Mouse (Mus musculus): ENCODE measurements around the gene Smad1.

Smad1 gene

DNA sequence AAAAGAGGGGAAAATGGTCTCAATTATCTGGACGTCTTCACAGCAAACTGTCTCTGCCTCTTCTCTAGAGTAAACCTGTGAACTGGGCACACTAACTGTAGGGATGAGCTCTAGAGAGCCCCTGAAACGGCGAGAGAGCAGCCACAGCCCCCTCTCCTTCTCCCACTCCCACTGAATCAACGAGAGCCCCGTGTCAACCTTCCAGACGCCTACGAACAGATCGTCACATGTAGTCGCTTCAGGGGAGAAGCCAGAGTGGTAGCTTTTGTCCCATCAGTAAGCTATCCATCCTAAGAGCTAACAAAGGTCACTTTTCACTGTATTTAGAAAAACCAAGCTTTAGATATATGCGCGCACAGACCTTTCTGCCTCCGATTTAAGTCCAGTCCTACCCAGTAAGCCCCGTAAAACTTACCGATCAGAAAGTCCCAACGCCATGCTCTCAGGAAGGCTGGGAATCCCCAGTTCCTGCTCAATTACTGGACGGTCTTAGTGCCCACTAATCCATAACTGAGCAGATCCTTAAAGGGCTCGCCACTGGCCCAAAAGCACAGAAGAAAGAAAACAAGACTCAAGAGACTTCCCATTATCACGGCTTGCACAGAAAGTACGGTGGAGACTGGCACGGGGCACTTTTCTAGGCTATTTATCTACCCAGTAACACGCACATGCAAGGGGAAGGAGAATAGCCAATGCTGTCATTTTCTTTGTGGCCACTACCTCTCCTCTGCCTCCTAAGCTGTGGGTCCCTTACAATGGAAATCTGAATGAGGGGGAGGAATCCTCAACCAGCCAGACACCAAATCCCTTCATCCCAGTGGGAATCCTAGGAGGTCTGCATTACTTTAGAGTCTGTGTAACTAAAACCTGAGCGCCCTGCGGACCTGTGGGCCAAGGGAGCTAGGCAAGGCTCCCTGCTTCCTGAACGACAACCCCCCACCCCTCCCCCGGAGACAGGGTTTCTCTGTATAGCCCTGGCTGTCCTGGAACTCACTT is 14.7 kb downstream of the Smad1 start:
- DNase-seq (ENCODE audit: extremely low read depth, insufficient read length, low spot score): no peak

DNA sequence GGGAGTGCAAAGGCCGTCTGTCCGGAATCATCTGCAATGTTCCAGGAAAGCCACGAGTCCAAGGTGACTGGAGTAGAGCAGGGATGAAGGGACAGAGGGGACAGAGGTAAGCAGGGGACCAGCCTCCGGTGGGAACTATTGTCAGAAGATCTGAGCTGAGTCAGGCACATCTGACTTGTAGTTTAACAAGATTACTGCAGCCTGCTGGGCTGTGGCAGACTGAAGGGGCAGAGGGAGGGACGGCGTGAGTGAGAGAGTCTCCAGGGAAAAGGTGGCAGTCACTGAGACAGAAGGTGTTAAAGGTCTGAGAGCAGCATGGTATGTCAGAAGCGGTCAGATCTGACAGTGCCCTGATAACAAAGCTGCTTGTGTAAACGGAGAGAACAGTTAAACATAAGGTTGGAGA is 16.5 kb downstream of the Smad1 start:
- DNase-seq (ENCODE audit: extremely low read depth, insufficient read length, low spot score): no peak

DNA sequence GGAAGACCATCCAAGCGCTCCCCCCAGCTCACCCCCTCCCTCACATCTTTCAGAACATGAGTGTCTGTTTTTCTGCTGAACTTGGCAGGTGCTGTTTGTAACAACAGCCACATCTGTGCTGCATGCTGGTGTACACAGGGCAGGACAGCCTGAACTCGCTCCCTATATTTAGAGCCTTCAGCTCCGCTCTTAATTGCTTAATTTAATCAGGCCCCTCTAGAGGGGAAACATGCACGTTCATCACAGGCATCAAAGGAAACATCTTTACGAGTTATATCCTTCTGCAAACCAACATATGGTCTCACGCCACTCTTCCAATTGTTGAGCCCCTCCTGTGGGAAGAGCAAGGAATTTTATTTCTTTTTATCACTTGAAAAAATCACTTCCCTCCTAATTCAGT is 17.5 kb downstream of the Smad1 start:
- DNase-seq (ENCODE audit: extremely low read depth, insufficient read length, low spot score): no peak

DNA sequence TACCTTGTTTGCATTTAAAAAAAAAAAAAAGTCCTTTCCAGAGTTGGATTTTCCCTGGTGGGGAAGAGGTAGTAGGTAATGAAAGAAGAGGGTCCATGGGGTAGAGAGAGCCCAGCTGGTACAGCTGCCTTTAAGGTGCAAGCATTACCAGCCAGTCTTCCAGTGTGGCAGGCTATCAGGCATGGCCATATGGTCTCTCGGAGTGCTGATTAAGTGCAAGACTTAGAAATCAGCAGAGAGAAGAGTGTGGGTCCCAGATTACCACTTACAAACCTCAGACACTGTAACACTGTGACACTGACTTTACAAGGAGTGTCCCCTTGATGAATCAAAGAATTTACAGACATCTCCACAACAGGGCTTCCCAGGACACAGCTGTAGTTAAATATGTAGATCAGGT is 18.9 kb downstream of the Smad1 start:
- DNase-seq (ENCODE audit: extremely low read depth, insufficient read length, low spot score): no peak

DNA sequence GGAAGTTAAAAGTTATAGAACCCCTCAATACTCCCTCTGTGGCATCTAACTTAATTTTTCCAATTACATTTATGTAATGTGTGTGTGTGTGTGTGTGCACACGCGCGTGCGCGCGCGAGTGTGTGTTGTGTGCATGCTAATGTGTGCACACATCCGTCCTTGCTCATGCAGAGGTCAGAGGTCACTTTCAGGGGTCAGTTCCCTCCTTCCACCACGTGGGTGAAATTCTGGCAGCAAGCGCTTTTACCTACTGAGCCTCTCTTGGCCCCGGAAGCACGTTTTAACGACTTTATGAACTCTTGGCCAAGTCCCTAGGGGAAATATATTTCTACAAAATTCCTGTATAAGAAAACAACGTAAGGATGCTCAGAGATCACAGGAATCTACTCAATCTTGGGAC is 19.3 kb downstream of the Smad1 start:
- DNase-seq (ENCODE audit: extremely low read depth, insufficient read length, low spot score): no peak

DNA sequence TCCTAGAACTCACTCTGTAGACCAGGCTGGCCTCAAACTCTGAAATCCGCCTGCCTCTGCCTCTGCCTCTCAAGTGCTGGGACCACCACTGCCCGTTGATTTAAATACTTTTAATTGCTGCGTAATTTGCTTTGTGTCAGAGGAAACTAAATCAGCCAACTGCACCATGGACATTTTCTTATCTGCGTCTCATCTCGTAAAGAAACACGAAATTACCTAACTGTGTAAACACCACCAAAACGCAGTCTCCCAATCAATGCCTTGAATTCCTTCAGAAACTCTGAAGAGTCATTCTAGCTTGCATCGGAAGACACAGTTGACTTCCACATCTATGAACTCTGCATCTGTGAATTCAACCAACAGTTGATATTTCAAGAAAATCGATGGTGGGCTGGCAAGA is 22.7 kb downstream of the Smad1 start:
- DNase-seq (ENCODE audit: extremely low read depth, insufficient read length, low spot score): no peak

DNA sequence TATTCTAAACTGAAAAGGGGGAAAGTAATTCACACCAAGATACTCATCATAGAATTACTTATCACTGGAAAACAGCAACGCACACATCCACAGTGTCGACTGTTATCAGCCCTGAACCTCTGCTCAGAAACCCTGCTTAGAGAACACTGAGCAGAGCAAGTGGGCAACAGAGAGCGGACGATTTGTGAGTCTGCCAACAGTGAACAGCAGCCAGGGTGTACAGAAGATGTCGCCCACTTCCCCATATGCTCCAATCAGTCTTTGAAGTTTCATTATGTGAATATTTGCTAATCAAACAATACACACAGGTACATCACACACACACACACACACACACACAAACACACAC is 23.6 kb downstream of the Smad1 start:
- no peak for DNase-seq (ENCODE audit: extremely low read depth, insufficient read length, low spot score)

DNA sequence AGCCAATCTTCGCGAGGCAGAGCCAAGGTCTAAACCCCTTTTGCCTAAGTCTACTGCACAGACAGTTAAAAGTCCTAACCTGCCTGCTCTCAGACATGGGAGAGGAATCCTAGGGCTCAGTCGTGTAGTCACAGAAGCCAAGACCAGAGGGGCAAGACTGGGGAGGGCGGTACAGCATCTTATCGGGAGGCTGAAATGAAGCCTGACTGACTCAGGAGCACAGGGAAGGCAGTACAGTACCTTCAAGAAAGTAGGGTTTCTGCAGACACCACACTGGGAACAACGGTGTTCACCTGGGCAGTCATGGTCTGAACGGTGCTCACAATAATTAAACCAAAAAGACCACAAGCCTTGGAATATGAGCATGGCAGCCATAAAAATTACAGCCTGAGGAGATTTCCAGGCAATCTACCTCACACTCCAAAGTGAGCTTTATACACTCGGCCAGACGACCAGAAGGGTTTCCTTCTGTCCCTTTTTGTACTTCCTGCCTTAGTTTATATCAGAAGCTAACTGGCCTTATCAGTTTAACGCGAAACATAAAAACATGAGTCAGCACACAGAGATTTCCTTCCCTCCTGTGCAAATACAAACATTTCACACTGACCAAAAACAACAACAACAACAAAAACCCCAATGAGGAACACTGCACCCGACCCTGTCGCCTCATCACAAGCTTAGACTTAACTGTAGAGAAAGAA is 24.1 kb downstream of the Smad1 start:
- no peak for DNase-seq (ENCODE audit: extremely low read depth, insufficient read length, low spot score)

DNA sequence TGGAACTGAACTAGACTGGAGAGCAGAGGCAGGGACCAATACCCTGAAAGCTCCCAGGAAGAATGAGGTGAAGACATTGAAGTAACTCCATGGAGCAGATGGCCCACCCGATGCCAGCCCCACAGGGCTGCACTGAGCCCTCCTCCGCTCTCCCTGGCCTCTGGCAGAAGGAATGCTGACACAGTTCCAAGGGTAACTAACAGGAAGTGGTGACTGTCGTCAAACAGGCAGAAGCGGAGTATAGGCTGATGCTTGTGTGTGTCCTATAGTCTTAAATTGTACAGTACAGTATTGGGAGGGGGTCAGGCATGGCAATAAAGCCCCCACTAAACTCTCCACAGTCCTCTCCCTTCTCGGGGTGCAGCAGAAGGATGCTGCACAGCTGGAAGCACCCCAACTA is 24.9 kb downstream of the Smad1 start:
- no peak for DNase-seq (ENCODE audit: extremely low read depth, insufficient read length, low spot score)

DNA sequence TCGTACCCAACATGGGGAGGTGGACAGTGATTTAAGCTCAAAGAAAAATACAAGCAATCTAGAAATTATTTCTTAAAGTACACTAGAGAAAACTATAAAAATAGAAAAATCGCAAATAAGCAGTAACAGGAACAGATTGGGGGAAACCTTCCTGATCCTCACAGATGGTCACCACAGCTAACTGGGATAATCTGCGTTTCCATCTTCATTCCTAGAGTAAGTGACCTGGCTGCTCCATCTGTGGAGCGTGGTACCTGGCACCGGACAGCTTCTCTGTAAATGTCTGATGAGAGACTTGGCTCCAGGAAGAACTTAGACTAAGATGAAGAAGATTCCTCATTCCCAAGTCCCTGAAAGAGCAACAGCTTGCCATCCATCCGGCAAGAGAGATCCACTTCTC is 25.8 kb downstream of the Smad1 start:
- DNase-seq (ENCODE audit: extremely low read depth, insufficient read length, low spot score): no peak

DNA sequence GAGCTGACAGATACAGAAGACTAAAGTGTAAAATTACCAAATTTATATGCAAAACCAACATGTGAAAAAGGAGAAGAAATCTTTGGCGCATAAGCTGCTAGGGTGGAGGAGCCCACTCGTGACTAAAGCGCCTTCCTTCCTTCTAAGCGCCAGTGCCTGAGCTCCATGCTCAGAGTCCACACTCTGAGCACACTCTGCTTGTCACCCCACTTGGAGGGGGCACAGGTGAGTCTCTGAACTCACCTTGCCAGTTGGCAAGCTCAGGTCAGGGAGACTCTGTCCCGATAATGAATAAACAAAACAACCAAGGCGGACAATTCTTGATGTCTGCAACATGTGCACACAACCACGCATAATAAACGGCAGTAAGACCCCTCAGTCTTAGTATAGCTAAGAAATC is 26.4 kb downstream of the Smad1 start:
- no peak for DNase-seq (ENCODE audit: extremely low read depth, insufficient read length, low spot score)

DNA sequence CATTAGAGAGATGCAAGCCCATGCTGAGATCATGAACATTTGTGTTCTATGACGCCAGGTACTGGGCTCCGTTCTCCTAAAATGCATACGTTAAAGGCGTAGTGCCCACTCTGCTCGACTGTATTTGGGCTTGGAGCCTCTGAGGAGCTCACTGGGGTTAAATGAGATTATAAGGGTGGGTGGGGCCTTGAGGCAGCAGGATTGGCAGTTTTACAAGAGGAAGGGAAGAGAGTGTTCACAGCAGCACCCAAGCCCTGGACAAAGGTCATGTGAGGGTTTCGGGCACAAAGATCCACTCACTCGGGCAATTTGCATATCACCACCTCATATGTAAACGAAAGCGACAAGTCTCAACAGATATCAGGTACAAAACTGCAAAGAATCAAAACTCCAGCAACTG is 26.8 kb downstream of the Smad1 start:
- no peak for DNase-seq (ENCODE audit: extremely low read depth, insufficient read length, low spot score)

DNA sequence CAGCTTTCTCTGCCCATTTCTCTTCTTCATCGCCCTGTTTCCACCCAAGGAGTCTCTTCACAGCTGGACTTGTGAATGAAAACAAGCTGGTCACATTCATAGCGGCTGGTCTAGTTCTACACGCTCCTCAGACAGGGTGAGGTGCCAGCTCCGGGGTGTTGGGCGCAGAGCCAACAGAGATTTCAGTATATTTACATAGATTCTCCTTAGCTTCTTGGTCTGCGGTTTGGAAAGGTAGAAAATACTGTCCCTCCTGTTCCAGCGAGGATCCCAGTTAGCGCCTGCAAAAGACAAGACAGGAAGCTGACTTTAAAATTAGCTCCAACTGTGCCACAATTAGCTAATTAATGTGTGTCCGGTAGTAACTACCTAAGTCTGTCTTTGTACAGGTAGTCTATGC is 27.2 kb downstream of the Smad1 start:
- no peak for DNase-seq (ENCODE audit: extremely low read depth, insufficient read length, low spot score)

DNA sequence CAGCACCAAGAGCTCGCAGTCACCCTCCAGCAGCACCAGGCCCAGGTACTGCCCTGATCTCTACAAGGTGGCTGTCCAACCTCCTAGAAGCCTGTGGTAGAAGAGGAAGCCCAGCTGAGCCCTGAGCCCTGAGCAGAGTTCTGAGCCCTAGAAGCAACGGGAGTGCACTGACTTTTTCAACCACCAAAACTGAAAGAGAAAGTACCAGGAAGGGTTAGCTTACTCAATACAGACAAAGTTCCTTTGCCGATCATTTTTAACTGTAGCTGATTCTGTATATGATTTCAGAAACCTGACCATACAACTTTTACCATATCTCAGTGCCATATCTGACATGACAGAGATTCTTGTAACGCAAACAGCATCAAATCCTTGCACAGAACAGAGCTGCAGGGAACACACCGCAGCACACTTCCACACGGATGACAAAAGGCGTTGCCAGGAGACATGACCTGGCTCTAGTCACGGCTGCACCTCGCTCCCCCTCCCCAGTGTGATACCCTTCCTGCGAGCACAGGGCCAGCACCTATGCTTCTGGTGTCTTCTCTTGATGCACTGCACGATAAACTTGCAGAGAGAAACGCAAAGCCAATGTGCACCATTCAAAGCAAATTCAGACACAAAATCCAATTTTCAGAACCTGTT is 28.6 kb downstream of the Smad1 start:
- no peak for DNase-seq (ENCODE audit: extremely low read depth, insufficient read length, low spot score)

DNA sequence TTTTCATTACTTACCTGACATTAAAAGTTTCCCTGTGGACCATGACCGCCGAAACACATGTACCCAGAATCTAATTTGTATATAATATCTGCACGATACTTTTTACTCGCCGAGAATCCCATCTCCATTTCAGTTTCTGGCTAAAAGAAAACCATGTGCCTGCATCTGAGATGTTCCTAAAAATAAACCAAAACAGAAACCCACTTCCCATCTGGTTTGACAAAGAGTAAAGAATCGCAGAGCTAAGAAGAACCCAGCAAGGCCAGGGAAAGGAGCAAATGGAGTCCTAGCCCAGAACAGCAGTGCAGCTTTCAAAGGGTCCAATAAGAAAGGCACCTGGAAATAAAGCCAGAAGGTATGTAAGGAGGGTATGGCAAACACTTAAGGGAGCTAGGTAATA is 30.2 kb downstream of the Smad1 start:
- no peak for DNase-seq (ENCODE audit: extremely low read depth, insufficient read length, low spot score)

DNA sequence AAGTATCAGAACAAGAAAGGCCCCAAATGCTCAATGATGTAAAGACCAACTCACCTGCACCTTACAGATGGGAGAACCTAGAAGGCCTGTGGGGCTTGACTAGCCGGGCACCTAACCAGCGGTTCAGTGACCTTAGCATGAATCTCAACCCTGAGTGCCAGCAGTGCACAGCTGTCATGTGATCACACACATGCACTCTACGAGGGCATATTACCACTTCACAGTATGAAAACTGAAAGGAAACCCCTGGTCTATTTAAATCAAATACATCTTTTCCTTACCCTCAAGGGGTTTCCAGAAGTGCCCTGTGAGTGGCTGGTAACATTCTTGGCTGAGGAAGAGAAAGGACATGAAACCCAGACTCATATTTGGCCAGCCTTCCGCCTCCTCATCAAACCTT is 31.4 kb downstream of the Smad1 start:
- DNase-seq (ENCODE audit: extremely low read depth, insufficient read length, low spot score): no peak

DNA sequence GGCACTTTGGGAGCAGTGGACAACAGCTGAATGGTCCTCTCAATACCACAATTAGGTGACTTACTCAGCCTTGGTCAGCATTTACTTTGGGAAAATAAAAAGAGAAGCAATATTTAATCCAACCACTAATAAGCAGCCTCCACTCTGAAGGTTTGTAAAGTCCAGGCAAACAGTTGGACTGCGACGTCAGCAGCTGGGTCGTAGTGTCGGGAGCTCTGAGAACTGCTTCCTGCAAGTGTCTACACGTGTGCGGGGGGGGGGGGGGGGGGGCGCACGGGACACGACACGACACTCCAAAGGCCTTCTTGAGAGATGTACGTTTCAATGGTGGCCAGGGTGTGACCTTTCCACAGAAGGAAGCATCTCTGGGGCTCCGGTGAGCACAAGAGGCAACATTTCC is 32.0 kb downstream of the Smad1 start:
- DNase-seq (ENCODE audit: extremely low read depth, insufficient read length, low spot score): no peak

DNA sequence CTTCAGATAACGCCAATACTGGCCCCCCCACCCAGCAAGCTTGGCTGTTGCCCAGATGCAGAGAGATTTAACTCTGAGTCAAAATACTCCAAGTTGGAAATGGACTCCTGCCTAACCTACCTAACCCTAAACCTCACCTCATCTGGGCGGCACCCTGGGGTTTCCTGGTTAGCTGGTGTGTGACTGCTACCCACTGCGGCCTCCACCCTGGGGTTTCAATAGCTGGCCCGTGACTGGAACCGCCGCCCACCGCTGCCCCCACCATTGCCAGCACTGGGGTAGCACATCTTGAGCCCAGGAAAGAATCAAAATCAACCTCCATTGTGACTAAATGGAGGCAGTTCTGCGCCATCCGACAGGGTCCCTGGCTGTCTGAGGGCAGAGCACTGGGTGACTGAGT is 33.1 kb downstream of the Smad1 start:
- DNase-seq (ENCODE audit: extremely low read depth, insufficient read length, low spot score): no peak

DNA sequence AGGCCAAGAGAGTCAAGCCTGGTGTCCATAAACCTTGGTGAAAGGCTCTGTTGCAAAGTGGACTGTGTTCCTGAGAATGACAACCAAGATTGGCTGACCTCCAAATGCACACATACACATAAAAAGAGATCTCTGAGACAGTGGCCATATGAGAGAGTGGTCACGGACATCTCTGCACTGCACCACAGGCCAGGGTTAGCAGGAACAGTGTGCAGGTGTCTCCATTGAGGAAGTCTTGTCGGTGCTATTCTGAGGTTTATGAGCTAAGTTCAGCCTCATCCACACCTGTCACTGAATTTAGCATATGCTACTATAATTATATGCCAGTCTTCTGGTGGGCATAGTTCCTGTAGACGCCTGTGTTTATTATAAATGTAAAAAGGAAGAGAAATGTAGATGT is 33.6 kb downstream of the Smad1 start:
- no peak for DNase-seq (ENCODE audit: extremely low read depth, insufficient read length, low spot score)

DNA sequence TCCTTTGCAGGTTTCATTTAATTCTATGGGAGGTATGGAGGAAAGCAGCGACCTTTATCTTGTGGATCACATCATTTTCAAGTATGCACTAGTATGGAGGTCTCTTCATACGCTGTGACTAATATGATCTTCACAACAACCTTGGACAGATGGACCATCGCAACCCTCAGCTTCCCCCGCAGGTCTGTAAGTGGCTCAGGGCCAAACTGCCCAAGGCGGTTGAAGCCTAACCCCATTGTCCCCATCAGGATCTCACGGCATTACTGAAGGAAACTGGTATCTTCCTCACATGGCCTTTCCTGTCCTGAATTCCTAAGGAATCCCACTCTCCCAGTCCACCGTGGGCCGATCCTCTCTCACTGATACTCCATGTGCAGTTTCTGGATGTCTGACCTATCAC is 34.5 kb downstream of the Smad1 start:
- DNase-seq (ENCODE audit: extremely low read depth, insufficient read length, low spot score): no peak

DNA sequence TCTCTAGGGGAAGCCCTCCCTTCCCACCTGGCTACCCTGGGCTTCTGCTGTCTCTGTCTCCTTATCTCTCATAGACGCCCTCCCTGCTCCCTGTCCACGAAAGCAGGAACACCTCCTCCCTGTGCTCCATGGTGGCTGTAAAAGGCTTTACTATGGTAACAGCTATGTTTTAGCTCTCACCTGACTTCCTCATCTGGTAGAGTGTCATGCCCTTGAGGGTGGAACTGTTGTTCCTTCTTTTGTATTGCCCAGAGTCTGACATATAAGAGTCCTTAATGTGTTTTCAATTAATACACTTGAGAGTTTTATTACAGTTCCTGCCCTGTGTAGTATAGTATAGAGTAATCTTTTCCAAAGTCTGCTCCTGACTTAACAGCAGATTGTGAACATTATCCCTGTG is 36.9 kb downstream of the Smad1 start:
- DNase-seq (ENCODE audit: extremely low read depth, insufficient read length, low spot score): no peak
